Mouse (Mus musculus) thymus, adult 2 months (tissue): Measurements from ENCODE around the gene Ccdc151. TPM values are rescaled to one million over a fixed set of nuclear protein-coding genes. Genes with fewer than 3 reads are reported as not detected.

Source experiments
- DNase-seq: peaks from one replicate; pipeline ENCODE4 v3.0.0; 2021
- H3K27ac ChIP-seq: fragments of 200-500 bp; 2 replicates; pipeline ENCODE4 v1.5.1; 2012; ENCODE audit warnings: low read length, control low read depth; ENCODE audit not compliant: control insufficient read depth, insufficient read depth
- H3K27me3 ChIP-seq: fragments of 200-500 bp; 2 replicates; pipeline ENCODE4 v1.6.1; 2012; ENCODE audit warnings: mild to moderate bottlenecking, low read length, moderate library complexity, mixed read lengths; ENCODE audit not compliant: control insufficient read depth, insufficient read depth
- H3K36me3 ChIP-seq: fragments of 200-500 bp; 2 replicates; pipeline ENCODE4 v1.6.1; 2012; ENCODE audit warnings: mild to moderate bottlenecking, low read length, moderate library complexity; ENCODE audit not compliant: control insufficient read depth, insufficient read depth
- H3K4me1 ChIP-seq: fragments of 200-500 bp; replicated peaks from 2 replicates; pipeline ENCODE4 v1.6.1; 2012; ENCODE audit warnings: low read length; ENCODE audit not compliant: control insufficient read depth, insufficient read depth
- H3K4me3 ChIP-seq: fragments of 200-500 bp; 2 replicates; pipeline ENCODE4 v1.5.1; 2012; ENCODE audit warnings: mild to moderate bottlenecking, low read length, control low read depth, moderate library complexity; ENCODE audit not compliant: control insufficient read depth, insufficient read depth
- CTCF ChIP-seq: fragments of 200-500 bp; IDR thresholded peaks from 2 replicates; pipeline ENCODE4 v1.5.1; 2012; ENCODE audit warnings: mild to moderate bottlenecking, control low read depth, low read length, moderate library complexity, borderline replicate concordance; ENCODE audit not compliant: control insufficient read depth, poor library complexity, insufficient read depth; ENCODE audit errors: extremely low read depth
- POLR2A ChIP-seq: fragments of 200-500 bp; IDR thresholded peaks from 2 replicates; pipeline ENCODE4 v1.6.1; 2012; ENCODE audit warnings: mild to moderate bottlenecking, low read length, control low read depth, moderate library complexity; ENCODE audit not compliant: control insufficient read depth, poor library complexity, insufficient read depth; ENCODE audit errors: extremely low read depth
- WGBS: fragments of 180-500 bp; shearing (Covaris S2); methylation state at CpG from one replicate; pipeline ENCODE4 v1.1.7; 2018; 5-methylcytosine and 5-hydroxymethylcytosine counted together
- polyA plus RNA-seq: library from polyadenylated mRNA; depleted of rRNA; stranded (reverse); fragments of >200 nt; gene quantifications from 2 replicates; pipeline ENCODE4 v1.2.3, GENCODE M21; 2012

Ccdc151 gene
- polyA plus RNA-seq, 1 experiment: 0.11 TPM

DNA sequence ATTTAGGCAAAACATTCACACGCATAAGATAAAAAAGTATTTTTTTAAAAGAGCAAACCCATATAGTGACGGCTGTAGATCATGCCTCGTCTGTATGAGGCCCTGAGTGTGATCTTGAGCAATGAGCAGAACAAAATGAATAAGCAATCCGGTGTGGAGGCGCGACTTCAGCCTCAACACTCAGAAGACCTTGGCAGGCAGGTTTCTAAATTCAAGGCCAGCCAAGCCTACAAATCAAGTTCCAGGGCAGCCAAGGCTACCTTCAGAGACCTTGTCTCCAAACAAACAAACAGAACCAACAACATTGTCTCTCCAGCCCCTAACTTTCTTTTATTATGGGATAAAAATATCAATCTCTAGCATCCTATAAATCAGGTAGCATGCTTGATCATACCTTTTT is 2.1 kb downstream of the Ccdc151 start:
- WGBS: 98% methylated on average over 6 of the region's 6 CpGs
- Histone ChIP-seq H3K27ac (no peak overlapping the region), H3K4me1 (peaks cover 18% of the 10 kb centered on the region), H3K36me3 (0 out of 2 replicates have a peak, but pooled peaks cover 6% of the 10 kb centered on the region), H3K4me3 (no peak overlapping the region), H3K27me3 (no peaks in the 10 kb centered on the region)
- no peak for DNase-seq
- no peak for TF ChIP-seq POLR2A
- TF ChIP-seq CTCF: no peak

DNA sequence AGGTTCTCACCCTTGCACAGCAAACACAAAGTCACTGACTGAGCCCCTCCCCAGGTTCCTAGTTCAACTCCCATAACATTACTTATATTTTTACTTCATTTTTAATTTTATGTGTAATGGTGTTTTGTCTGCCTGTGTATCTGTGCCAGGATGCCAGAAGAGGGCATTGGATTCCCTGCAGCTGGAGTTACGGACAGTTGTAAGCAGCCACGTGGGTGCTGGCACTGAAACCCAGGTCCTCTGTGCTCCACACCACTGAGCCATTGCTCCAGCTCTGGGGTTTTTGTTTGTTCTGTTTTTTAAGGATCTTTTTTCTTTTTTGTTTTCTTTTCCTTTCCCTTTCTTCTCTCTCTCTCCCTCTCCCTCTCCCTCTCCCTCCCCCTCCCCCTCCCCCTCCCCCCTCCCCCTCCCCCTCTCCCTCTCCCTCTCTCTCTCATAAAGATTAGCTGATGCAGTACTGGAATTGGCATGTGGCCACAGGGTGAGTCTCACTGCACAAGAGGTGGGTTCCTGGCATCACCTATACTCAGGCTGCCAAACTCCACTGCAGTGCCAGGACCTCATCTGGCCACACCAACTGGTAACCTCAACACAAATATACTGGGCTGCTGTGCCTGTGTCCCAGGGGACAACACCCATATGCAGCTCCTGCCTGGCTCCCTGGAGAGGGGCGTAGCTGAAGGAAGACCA is 6.1 kb downstream of the Ccdc151 start:
- H3K4me3 ChIP-seq: no peak overlapping the region
- H3K27me3 ChIP-seq: no peaks in the 10 kb centered on the region
- DNase-seq: no peak
- no peaks in the 10 kb centered on the region for H3K4me1 ChIP-seq
- WGBS: 92% methylated on average over 3 of the region's 3 CpGs
- H3K36me3 ChIP-seq: no peaks in the 10 kb centered on the region
- TF ChIP-seq POLR2A (no peak), CTCF (no peak)
- H3K27ac ChIP-seq: no peak overlapping the region

DNA sequence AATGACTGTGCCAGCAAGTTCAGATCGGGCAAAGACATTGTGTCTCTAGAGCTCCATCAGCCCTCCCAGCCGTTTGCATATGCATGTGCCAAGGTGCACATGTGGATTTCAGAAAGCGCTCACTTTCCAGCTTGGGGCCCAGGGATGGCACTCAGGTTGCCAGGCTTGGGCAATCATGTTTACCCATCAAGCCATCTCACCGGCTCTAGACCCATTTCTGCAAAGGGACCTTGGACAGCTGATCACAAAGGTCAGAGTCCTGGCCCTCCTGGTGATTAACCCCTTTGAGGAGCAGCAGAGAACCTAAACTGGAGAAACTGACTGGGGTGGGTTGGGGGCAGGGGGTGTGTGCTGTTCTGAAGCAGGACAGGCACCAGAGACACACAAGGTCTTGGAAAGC is 10.2 kb downstream of the Ccdc151 start:
- WGBS: 88% methylated on average over 4 of the region's 4 CpGs
- peaks cover 21% of the 10 kb centered on the region for H3K27me3 ChIP-seq
- peaks cover 15% of the 10 kb centered on the region; the same call in 1 of the 2 replicates for H3K4me1 ChIP-seq
- no peak for DNase-seq
- TF ChIP-seq POLR2A (no peak), CTCF (no peak)
- H3K36me3 ChIP-seq: no peaks in the 10 kb centered on the region
- H3K4me3 ChIP-seq: no peak overlapping the region
- H3K27ac ChIP-seq: no peak overlapping the region

DNA sequence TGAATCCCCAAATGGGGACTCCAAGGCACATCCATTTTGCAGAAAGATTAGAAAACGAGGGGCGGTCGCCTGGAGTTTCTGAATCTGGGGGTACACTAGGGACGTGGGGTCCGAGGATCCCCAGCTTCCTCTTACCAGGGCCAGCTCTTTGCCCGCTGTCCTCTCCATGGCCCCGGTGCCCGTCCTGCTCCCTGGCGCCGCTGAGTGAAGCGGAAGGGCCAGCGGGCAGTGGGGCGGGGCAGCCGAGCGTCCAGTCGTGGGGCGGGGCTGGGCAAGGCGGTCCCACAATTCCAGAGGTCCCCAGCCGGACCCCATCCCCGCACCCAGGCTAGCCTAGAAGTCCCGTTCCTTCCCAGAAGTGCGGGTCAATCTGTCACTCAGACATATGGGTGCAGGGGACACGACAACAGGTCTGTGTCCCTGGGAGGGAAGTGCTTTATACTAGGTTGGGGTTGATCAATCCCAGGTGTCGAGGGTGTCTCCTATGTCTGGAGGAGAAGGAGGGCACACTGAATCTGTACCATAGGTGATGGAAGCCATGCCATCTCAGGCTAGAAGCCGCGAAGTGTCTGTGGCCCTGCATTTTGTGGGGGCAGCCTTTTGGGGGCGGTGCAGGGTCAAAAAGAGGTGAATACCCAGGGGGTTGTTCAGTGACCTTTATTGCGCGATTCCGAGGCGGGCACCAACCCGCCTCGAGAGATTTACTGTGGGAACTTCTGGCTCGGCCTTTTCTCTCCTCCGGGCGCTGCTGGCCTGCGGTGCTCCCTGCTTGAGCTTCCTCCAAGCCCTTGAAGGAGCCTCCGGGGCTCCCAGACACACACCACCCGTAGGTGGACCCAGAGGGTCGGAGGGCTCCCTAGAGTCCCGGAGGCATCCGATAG is 13.0 kb downstream of the Ccdc151 start, which contains the start of gene Rgl3:
TSS of gene Rgl3 (minus strand) at position 217 of the 881 bp plus-strand sequence.
- Histone ChIP-seq H3K36me3 (no peaks in the 10 kb centered on the region), H3K27ac (no peak within 1 kb of the TSS), H3K27me3 (peaks cover 21% of the 10 kb centered on the region), H3K4me1 (peaks cover 15% of the 10 kb centered on the region; the same call in 1 of the 2 replicates), H3K4me3 (no peak within 1 kb of the TSS)
- TF ChIP-seq POLR2A (no peak), CTCF (no peak)
- WGBS: 5% methylated on average over 42 of the region's 42 CpGs
- DNase-seq: no peak

- Histone ChIP-seq H3K27me3 (peaks cover 21% of the 10 kb centered on the region), H3K4me1 (peaks cover 22% of the 10 kb centered on the region), H3K4me3 (no peak overlapping the region), H3K36me3 (no peaks in the 10 kb centered on the region), H3K27ac (no peak overlapping the region)
- TF ChIP-seq POLR2A: no peak
- no peak for TF ChIP-seq CTCF
- 8% methylated on average over 32 of the region's 32 CpGs for WGBS
- no peak for DNase-seq
Measured at GRCm38 (mm10) chr9:21988421-21989101, 13.9 kb downstream of the Ccdc151 start.
